Mouse (Mus musculus): ENCODE measurements at regions not wholly inside any gene's neighbourhood (a gene's known extent, or its start where the extent isn't known, plus 50 kb on each side); places are given as distances from the start of the nearest gene placed in this dataset.

- no peak for DNase-seq (ENCODE audit: low spot score in 2 of 2)
Observed at GRCm38 (mm10) chr11:24502722-24503424, 425.0 kb downstream of the Bcl11a start.

GRCm38 (mm10) chr11:24515568-24515967, 437.7 kb downstream of the Bcl11a start:
- DNase-seq (ENCODE audit: low spot score in 2 of 2) = no peak

- DNase-seq (ENCODE audit: low spot score in 2 of 2) = peak in 1 of 2 experiments; percentile 8
Observed at GRCm38 (mm10) chr11:24535462-24535861, 457.6 kb downstream of the Bcl11a start.

GRCm38 (mm10) chr11:24537721-24538120, 459.9 kb downstream of the Bcl11a start:
- no peak for DNase-seq (ENCODE audit: low spot score in 2 of 2)

- no peak for DNase-seq (ENCODE audit: low spot score in 2 of 2)
Observed at GRCm38 (mm10) chr11:24569655-24570054, 491.8 kb downstream of the Bcl11a start.

GRCm38 (mm10) chr11:24613529-24613928, 535.7 kb downstream of the Bcl11a start:
- no peak for DNase-seq (ENCODE audit: low spot score in 2 of 2)

- no peak for DNase-seq (ENCODE audit: low spot score in 2 of 2)
Observed at GRCm38 (mm10) chr11:24615436-24615835, 537.6 kb downstream of the Bcl11a start.

- DNase-seq (ENCODE audit: low spot score in 2 of 2) = no peak
Observed at GRCm38 (mm10) chr11:24618586-24618985, 540.7 kb downstream of the Bcl11a start.

- no peak for DNase-seq (ENCODE audit: low spot score in 2 of 2)
Observed at GRCm38 (mm10) chr11:24619021-24619420, 541.2 kb downstream of the Bcl11a start.

- DNase-seq (ENCODE audit: low spot score in 2 of 2) = peak in 1 of 2 experiments; percentile 24
Observed at GRCm38 (mm10) chr11:24628619-24629018, 550.8 kb downstream of the Bcl11a start.

- DNase-seq (ENCODE audit: low spot score in 2 of 2) = no peak
Observed at GRCm38 (mm10) chr11:24629431-24629830, 551.6 kb downstream of the Bcl11a start.

- no peak for DNase-seq (ENCODE audit: low spot score in 2 of 2)
Observed at GRCm38 (mm10) chr11:24630403-24630900, 552.6 kb downstream of the Bcl11a start.

- DNase-seq (ENCODE audit: low spot score in 2 of 2) = peak; percentile 57 to 66
Observed at GRCm38 (mm10) chr11:24631651-24632050, 553.8 kb downstream of the Bcl11a start.

GRCm38 (mm10) chr11:24636716-24637115, 558.9 kb downstream of the Bcl11a start:
- DNase-seq (ENCODE audit: low spot score in 2 of 2) = peak in 1 of 2 experiments; percentile 39

GRCm38 (mm10) chr11:24643439-24644109, 565.7 kb downstream of the Bcl11a start:
- DNase-seq (ENCODE audit: low spot score in 2 of 2) = no peak

GRCm38 (mm10) chr11:24652852-24653251, 575.0 kb downstream of the Bcl11a start:
- DNase-seq (ENCODE audit: low spot score in 2 of 2) = no peak

GRCm38 (mm10) chr11:24664082-24664481, 586.2 kb downstream of the Bcl11a start:
- DNase-seq (ENCODE audit: low spot score in 2 of 2) = no peak

- peak in 1 of 2 experiments; percentile 58 for DNase-seq (ENCODE audit: low spot score in 2 of 2)
Observed at GRCm38 (mm10) chr11:24665310-24665709, 587.5 kb downstream of the Bcl11a start.

- DNase-seq (ENCODE audit: low spot score in 2 of 2) = no peak
Observed at GRCm38 (mm10) chr11:24671662-24672061, 593.8 kb downstream of the Bcl11a start.

- DNase-seq (ENCODE audit: low spot score in 2 of 2) = no peak
Observed at GRCm38 (mm10) chr11:24673248-24674207, 595.7 kb downstream of the Bcl11a start.

- DNase-seq (ENCODE audit: low spot score in 2 of 2) = no peak
Observed at GRCm38 (mm10) chr11:24674208-24674571, 596.3 kb downstream of the Bcl11a start.

Measured in layer of hippocampus, postnatal 14 days (tissue).